In genomic region chr13:19449387-19449786, GRCm38 (mm10) we compare ENCODE assay signal across 26 mouse cellular contexts. TPM values are rescaled to one million over a fixed set of nuclear protein-coding genes. Genes with fewer than 3 reads are reported as not detected.
A peak's percentile ranks its signal among the peaks of the same experiment; 100 is the strongest.
DNase-seq lines count a peak whose midpoint lies in the region; ATAC-seq and TF ChIP-seq lines count a peak whose summit lies in the region.
"Had no signal": no experiment of that assay in that cellular context is flagged by ENCODE, and none has a peak within 500 bp of the region (broad histone marks: within the 10 kb centered on the region; RNA-seq: fewer than 3 reads in every experiment).

No protein-coding gene starts in this region.

- dilution Hi-C loops in CH12.LX (cut with MboI; ENCODE audit: extremely low pct_ligation_motif_present, extremely low pct_unique_long_range_greater_than_20kb, low sequenced_read_pairs), result no loop called here

- H3K4me1 ChIP-seq in CH12.LX (ENCODE audit: control insufficient read depth in 1 of 2, insufficient read depth in 2 of 2), result peaks cover 0 to 10% of the 10 kb centered on the region in 2 experiments; a peak in 3 of 4 replicates
- H3K4me1 ChIP-seq: forebrain, embryonic 10.5 days; heart, embryonic 12.5 days; heart, embryonic 15.5 days; hindbrain, embryonic 10.5 days; hindbrain, embryonic 13.5 days; intestine, embryonic 15.5 days had no signal

- no peak overlapping the region for H3K4me3 ChIP-seq in CH12.LX (replicated peaks in 1 of 3; ENCODE audit: low read depth in 2 of 3, low read length in 2 of 3, poor library complexity in 1 of 3)
- H3K4me3 ChIP-seq: forebrain, embryonic 10.5 days; heart, embryonic 12.5 days; heart, embryonic 15.5 days; hindbrain, embryonic 10.5 days; hindbrain, embryonic 13.5 days; intestine, embryonic 15.5 days had no signal

- no peak for TF ChIP-seq POLR2A in CH12.LX (IDR thresholded peaks at IDR 0.05; ENCODE audit: low read depth, low read length)

- H3K9ac ChIP-seq in CH12.LX (ENCODE audit: insufficient read depth, low read depth), result no peak overlapping the region
- H3K9ac ChIP-seq: forebrain, postnatal 0 days; heart, embryonic 12.5 days; heart, embryonic 15.5 days; hindbrain, embryonic 13.5 days; intestine, embryonic 15.5 days had no signal

- no peaks in the 10 kb centered on the region for H3K36me3 ChIP-seq in CH12.LX (replicated peaks in 1 of 2; ENCODE audit: control insufficient read depth in 1 of 2, insufficient read depth in 1 of 2, low read length in 1 of 2)
- H3K36me3 ChIP-seq: forebrain, embryonic 10.5 days; G1E; heart, embryonic 12.5 days; heart, embryonic 15.5 days; hindbrain, embryonic 10.5 days; hindbrain, embryonic 13.5 days; intestine, embryonic 15.5 days had no signal

- peak; percentile 21 for TF ChIP-seq RAD21 in CH12.LX (IDR thresholded peaks at IDR 0.05; ENCODE audit: low read depth, low read length)

- no peaks in the 10 kb centered on the region for H3K27me3 ChIP-seq in CH12.LX (replicated peaks)
- H3K27me3 ChIP-seq: heart, embryonic 12.5 days; heart, embryonic 15.5 days; hindbrain, embryonic 13.5 days; intestine, embryonic 15.5 days had no signal

- H3K9me3 ChIP-seq in CH12.LX (replicated peaks; ENCODE audit: low read length), result no peaks in the 10 kb centered on the region
- H3K9me3 ChIP-seq: forebrain, embryonic 10.5 days; G1E; heart, embryonic 12.5 days; heart, embryonic 15.5 days; hindbrain, embryonic 10.5 days; hindbrain, embryonic 13.5 days; intestine, embryonic 15.5 days had no signal

- peak; percentile 16 for DNase-seq in heart, adult 11 months
- DNase-seq in heart, adult 8-10 months (ENCODE audit: low spot score), result no peak
- peak; percentile 13 for DNase-seq in 3T3-L1 (ENCODE audit: low read depth, low spot score)
- DNase-seq in CH12.LX (ENCODE audit: extremely low read depth), result no peak
- DNase-seq in kidney, adult 8-10 months, result no peak
- DNase-seq: adrenal gland, adult 8-10 months; adrenal gland, postnatal 25 days; cerebellum, adult 18-20 months; cerebellum, adult 9-10 months; cerebellum, postnatal 14 days; forebrain, postnatal 0 days; gastrocnemius, postnatal 36 days; heart, postnatal 10 days; heart, postnatal 36 days had no signal

- H3K4me2 ChIP-seq in CH12.LX (ENCODE audit: insufficient read depth, low read depth, poor library complexity, severe bottlenecking), result no peak overlapping the region
- H3K4me2 ChIP-seq: heart, embryonic 12.5 days; heart, embryonic 15.5 days; hindbrain, embryonic 13.5 days; intestine, embryonic 15.5 days had no signal

- ATAC-seq in megakaryocyte progenitor cell, adult 5-6 weeks (replicated peaks; ENCODE audit: poor library complexity), result peak; percentile 48; the same call in 1 of the 2 replicates
- no peak for ATAC-seq in cerebellum, adult (ENCODE audit: insufficient number of reproducible peaks, low FRiP score, low TSS enrichment)
- ATAC-seq: activated CD4-positive, CD25-positive, alpha-beta regulatory T cell, adult 4 months; forebrain, embryonic 14.5 days; forebrain, postnatal 0 days; hindbrain, embryonic 16.5 days; intestine, embryonic 15.5 days had no signal

- peak in 1 of 2 experiments; percentile 22; a peak in 2 of 4 replicates for TF ChIP-seq CTCF in CH12.LX (conservative IDR thresholded peaks at IDR 0.05 in 1 of 2, IDR thresholded peaks at IDR 0.05 in 1 of 2; ENCODE audit: low read depth in 2 of 2, low read length in 2 of 2)

- TF ChIP-seq EP300 in CH12.LX (IDR thresholded peaks at IDR 0.05; ENCODE audit: low read length), result no peak

- in situ Hi-C loops in CH12.LX (cut with MboI; ENCODE audit: low pct_ligation_motif_present, low pct_unique_long_range_greater_than_20kb, low sequenced_read_pairs), result no loop called here

- H3K27ac ChIP-seq in CH12.LX (ENCODE audit: insufficient read depth, low read depth), result no peak overlapping the region
- H3K27ac ChIP-seq: forebrain, embryonic 10.5 days; heart, embryonic 15.5 days; hindbrain, embryonic 10.5 days; hindbrain, embryonic 13.5 days; intestine, embryonic 15.5 days had no signal

- no peaks in the 10 kb centered on the region for H3K79me2 ChIP-seq in CH12.LX (replicated peaks; ENCODE audit: control insufficient read depth, extremely low read depth, insufficient read depth, poor library complexity, severe bottlenecking)

TF ChIP-seq in CH12.LX, 34 proteins besides CTCF, POLR2A, EP300 and RAD21:
- TF ChIP-seq SMC3 (IDR thresholded peaks at IDR 0.05; ENCODE audit: low read depth, low read length) (peak; percentile 11; the same call in 1 of the 2 replicates), KAT2A (IDR thresholded peaks at IDR 0.05; ENCODE audit: insufficient replicate concordance, low read length) (no peak)

RNA-seq across cellular contexts. Expression of gene Stard3nl, which starts 53.8 kb away (rescaled TPM):
- 10 to 100 TPM; 13.4 to 18.3 (median 15.2) TPM for total RNA-seq in heart, adult 8-10 months (2022)
- total RNA-seq in CH12.LX (2012; rRNA removed), result 22.7 and 25.2 TPM in 2 replicates
- total RNA-seq in CH12.LX (2014; rRNA removed), result 35.3 and 38.1 TPM in 2 replicates
- polyA plus RNA-seq in CH12.LX (2012; ENCODE audit: insufficient read length, low read depth), result 30.5 and 35.3 TPM in 2 replicates
- 24.9 and 37.3 TPM in 2 replicates for total RNA-seq in megakaryocyte progenitor cell, adult 5-6 weeks (2015)
- total RNA-seq in megakaryocyte progenitor cell, adult 5-6 weeks (2017), result 20.0 and 25.9 TPM in 2 replicates

Comparison
In these comparisons a context has a peak if more than half of its experiments do, and no peak if none do; other contexts are left out.
1. DNase-seq: peak in heart, adult 11 months (single experiment) and 3T3-L1 (single experiment); none in heart, adult 8-10 months (single experiment), CH12.LX (single experiment) and kidney, adult 8-10 months (0 of 2).